Mouse (Mus musculus) gastrocnemius, postnatal 14 days (tissue): ENCODE results near the gene Sptbn2. TPM values are rescaled to one million over a fixed set of nuclear protein-coding genes. Genes with fewer than 3 reads are reported as not detected.
A peak's percentile ranks its signal among the peaks of the same experiment; 100 is the strongest.

ENCODE experiments used
- DNase-seq: peaks from one replicate; pipeline ENCODE4 v3.0.0; 2021; ENCODE audit warnings: mixed read lengths
- intact Hi-C: fragments of 180-260 bp; cut with DNase I; formaldehyde crosslinking; loops from one replicate; pipeline ENCODE4 v1.15.1; 2025; ENCODE audit warnings: low total_unique reads
- total RNA-seq, 2 experiments: library from RNA; stranded (reverse); gene quantifications; 2 replicates each; pipeline ENCODE4 v1.2.3; 2021

The Sptbn2 gene
- total RNA-seq, 2 experiments from 2014 or later = 0.23 to 0.40 TPM

DNA sequence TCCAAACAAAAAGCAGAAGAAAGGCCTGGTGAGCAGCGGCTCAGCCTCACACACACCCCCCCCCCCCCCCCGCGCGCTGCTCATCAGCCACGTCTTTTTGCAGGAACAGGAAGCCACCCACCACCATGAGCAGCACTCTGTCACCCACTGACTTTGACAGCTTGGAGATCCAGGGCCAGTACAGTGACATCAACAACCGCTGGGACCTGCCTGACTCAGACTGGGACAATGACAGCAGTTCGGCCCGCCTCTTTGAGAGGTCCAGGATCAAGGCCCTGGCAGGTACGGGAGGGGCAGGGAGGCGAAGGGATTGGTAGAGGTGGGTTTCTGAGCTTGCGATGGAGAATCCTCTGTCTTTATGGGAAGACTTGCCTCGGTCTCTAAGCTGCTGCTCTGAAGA is 7.7 kb downstream of the Sptbn2 start:
- intact Hi-C loops = loop anchor here (10.0 kb wide), 1 partner anchor 64 kb away; no protein-coding TSS in a partner anchor
- DNase-seq = no peak

- intact Hi-C loops = loop anchor here (10.0 kb wide), 1 partner anchor 65 kb away; no protein-coding TSS in a partner anchor
- no peak for DNase-seq
Measured at GRCm38 (mm10) chr19:4719351-4719764, 8.4 kb downstream of the Sptbn2 start.

- intact Hi-C loops = no loop called here
- DNase-seq = no peak
Measured at GRCm38 (mm10) chr19:4720112-4720511, 9.1 kb downstream of the Sptbn2 start.

DNA sequence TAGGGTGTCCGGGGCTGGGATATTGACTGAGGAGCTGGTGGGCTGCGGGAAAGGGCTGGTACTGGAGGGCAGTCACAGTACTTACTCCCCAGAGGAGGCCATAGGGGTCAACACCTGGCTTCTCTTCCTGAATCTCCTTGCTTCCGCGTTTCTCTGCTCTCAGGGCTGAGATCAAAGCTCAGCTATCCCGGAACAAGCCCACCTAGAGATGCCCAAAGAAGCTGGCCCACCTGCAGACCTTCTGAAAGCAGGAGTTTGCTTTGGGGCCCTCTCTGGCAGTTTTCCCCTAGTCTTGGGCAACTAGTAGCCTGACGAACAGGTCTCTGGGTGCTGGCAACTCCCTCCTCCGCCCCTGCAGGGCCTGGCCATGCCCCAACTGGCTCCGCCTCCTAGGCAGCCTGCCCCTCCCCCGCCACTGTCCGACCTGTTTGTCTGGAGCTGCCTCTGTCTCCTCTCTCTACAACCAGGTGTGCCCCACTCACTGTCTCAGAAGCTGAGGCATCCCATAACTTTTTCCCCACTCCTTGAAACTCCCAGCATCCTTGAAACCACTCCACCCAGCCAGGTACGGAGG is 9.8 kb downstream of the Sptbn2 start:
- intact Hi-C loops = no loop called here

DNA sequence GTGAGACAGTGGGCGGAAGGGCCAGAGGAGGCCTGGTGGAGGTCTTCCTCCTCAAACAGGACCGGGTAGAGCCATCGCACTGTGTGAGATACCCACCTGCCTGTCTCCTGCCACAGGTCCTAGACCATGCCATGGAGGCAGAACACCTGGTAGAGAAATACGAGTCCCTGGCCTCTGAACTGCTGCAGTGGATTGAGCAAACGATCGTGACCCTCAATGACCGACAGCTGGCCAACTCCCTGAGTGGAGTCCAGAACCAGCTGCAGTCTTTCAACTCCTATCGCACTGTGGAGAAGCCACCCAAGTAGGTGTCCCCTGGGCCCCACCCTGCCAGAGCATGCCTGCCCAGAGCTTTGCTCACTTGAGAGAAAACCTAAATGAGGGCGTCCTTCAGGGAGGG is 18.2 kb downstream of the Sptbn2 start:
- intact Hi-C loops = no loop called here
- DNase-seq = no peak

More for the DNA sequence above, 9.8 kb downstream of the Sptbn2 start:
- no peak for DNase-seq

DNA sequence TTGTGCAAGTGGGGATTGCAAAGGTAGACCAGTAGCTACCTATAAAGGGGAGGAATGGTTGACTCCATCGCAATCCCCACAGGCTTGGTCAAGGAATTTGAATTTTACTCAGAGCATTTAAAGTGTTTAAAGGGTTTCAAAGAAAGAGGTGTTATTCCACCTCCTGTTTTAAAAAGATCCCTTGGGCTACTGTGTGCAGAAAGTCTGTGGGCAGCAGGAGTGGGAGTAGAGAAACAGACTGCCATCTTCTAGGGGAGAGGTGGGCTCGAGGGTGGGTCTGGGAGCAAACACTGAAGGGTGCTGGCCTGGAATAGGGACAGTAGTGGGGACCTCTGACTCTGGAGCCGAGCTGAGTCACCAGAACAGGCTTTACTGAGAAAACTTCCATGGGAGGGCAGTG is 22.1 kb downstream of the Sptbn2 start:
- DNase-seq = no peak
- intact Hi-C loops = no loop called here

- DNase-seq = no peak
- intact Hi-C loops = loop anchor here (5.0 kb wide), 1 partner anchor 419 kb away; no protein-coding TSS in a partner anchor
Measured at GRCm38 (mm10) chr19:4737866-4738265, 26.9 kb downstream of the Sptbn2 start.

DNA sequence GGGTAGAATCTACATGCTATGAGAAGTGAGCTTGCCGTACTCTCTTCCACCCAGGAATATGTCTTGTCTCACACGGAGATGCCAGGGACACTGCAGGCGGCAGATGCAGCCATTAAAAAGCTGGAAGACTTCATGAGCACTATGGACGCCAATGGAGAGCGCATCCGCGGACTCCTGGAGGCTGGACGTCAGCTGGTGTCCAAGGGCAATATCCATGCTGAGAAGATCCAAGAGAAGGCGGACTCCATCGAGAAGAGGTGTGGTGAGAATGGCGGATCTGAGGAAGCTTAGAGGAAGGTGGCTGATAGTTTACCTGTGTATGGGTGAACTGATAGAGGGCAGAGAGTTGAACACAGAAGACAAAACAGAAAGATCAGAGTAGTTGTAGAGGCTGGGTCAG is 28.1 kb downstream of the Sptbn2 start:
- intact Hi-C loops = loop anchor here (5.0 kb wide), 1 partner anchor 418 kb away; no protein-coding TSS in a partner anchor
- no peak for DNase-seq

GRCm38 (mm10) chr19:4739762-4740161 is 28.8 kb downstream of the Sptbn2 start:
- no peak for DNase-seq
- intact Hi-C loops = loop anchor here (5.0 kb wide), 3 partner anchors 112 to 418 kb away; partner anchors contain the start of genes 2010003K11Rik and Rce1

- intact Hi-C loops = loop anchor here (5.0 kb wide), 2 partner anchors 114 to 244 kb away; partner anchors contain the start of genes 2010003K11Rik and Rce1
- DNase-seq = no peak
Measured at GRCm38 (mm10) chr19:4741482-4741881, 30.5 kb downstream of the Sptbn2 start.

DNA sequence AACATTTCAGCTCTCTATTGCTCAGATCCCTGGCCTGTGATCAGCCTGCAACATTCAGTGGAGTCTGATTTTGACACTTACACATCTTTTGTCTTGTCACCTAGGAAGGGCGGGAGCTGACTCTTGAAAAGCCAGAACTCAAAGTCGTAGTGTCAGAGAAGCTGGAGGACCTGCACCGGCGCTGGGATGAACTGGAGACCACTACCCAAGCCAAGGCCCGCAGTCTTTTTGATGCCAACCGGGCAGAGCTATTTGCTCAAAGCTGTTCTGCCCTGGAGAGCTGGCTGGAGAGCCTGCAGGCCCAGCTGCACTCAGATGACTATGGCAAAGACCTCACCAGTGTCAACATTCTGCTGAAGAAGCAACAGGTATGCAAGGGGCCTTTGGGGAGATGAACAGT is 31.3 kb downstream of the Sptbn2 start:
- intact Hi-C loops = loop anchor here (5.0 kb wide), 2 partner anchors 115 to 245 kb away; partner anchors contain the start of genes 2010003K11Rik and Rce1
- no peak for DNase-seq

DNA sequence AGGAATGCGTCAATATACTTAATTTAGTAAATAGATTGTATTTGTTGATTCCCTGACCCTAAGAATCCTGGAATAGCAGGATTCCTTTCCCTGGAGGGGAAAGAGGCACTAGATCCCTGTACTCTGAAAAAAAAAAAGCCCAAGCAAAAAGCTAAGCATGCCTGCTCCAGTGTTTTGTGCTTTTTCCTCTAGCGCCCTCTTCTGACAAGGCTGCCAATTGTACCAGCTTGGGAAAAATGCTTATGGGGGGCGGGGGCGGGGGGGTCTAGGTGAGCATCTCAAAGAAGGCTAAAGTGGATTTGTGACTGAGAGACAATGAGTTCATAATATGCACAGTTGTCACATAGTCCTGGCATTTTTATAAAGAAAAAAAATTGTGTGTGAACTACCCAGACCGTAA is 32.6 kb downstream of the Sptbn2 start:
- intact Hi-C loops = loop anchor here (5.0 kb wide), 2 partner anchors 116 to 246 kb away; partner anchors contain the start of genes 2010003K11Rik and Rce1
- no peak for DNase-seq

- intact Hi-C loops = loop anchor here (5.0 kb wide), 2 partner anchors 117 to 247 kb away; partner anchors contain the start of genes 2010003K11Rik and Rce1
- DNase-seq = no peak
Measured at GRCm38 (mm10) chr19:4744026-4744425, 33.1 kb downstream of the Sptbn2 start.

DNA sequence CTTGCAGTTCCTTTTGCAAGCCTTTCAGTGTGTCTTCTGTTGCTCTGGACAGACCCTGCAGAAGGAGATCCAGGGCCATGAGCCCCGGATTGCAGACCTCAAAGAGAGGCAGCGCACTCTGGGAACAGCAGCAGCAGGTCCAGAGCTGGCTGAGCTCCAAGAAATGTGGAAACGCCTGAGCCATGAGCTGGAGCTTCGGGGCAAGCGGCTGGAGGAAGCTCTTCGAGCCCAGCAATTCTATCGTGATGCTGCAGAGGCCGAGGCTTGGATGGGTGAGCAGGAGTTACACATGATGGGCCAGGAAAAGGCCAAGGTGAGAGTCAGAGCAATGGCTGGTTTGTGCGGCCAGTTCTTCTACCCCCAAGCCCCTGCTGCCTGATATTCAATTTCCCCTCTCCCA is 34.1 kb downstream of the Sptbn2 start:
- DNase-seq = no peak
- intact Hi-C loops = no loop called here

- intact Hi-C loops = no loop called here
- no peak for DNase-seq
Measured at GRCm38 (mm10) chr19:4745681-4746080, 34.7 kb downstream of the Sptbn2 start.

DNA sequence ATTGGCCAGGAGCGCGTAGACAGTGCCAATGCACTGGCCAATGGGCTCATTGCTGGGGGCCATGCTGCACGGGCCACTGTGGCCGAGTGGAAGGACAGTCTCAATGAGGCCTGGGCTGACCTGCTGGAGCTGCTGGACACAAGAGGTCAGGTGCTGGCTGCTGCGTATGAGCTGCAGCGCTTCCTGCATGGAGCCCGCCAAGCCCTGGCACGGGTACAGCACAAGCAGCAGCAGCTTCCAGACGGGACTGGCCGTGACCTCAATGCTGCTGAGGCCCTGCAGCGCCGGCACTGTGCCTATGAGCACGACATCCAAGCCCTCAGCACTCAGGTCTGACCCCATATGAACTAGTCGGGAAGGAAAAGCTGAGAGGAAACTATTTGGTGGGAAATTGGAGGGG is 35.6 kb downstream of the Sptbn2 start:
- DNase-seq = peak; percentile 73
- intact Hi-C loops = no loop called here

DNA sequence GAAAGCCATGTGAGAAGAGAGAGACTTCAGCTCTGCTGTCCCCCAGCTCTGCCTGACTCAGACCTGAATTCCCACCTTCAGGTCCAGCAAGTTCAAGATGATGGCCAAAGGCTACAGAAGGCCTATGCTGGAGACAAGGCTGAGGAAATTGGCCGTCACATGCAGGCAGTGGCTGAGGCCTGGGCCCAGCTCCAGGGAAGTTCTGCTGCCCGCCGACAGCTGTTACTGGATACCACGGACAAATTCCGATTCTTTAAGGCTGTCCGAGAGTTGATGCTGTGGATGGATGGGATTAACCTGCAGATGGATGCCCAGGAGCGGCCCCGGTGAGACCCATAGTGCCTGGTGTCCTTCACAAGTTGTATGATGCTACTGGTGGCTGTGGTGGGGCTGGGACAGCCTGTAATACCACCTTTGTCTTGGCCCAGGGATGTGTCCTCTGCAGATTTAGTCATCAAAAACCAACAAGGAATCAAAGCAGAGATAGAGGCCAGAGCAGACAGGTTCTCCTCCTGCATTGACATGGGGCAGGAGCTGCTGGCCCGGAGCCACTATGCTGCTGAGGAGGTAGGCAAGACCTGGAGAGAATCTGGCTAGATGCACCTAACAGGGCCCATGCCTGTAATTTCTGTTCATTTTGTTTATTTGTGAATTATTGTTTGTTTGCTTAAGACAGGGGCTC is 36.8 kb downstream of the Sptbn2 start:
- peak; percentile 28 for DNase-seq
- intact Hi-C loops = no loop called here

DNA sequence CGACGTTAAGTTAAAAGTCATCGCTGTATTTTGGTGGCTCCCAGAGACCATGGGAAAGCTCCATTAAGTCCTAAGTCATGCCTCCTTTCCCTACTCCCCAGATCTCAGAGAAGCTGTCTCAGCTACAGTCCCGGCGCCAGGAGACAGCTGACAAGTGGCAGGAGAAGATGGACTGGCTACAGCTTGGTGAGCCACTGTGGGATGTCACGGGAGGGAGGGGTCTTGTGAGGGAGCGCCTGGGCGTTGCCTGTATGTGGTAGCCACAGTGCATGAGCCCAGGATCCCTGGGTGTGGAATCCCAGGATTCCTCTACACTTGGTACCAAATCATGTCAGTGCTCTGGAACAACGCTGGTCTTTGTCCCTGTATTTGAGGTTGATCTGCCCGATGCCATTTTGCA is 37.5 kb downstream of the Sptbn2 start:
- DNase-seq = no peak
- intact Hi-C loops = no loop called here

- DNase-seq = no peak
- intact Hi-C loops = loop anchor here (10.0 kb wide), 1 partner anchor 235 kb away; no protein-coding TSS in a partner anchor
Measured at GRCm38 (mm10) chr19:4749975-4750374, 39.0 kb downstream of the Sptbn2 start.

- intact Hi-C loops = loop anchor here (2.0 to 10.0 kb wide), 3 partner anchors 57 to 229 kb away; no protein-coding TSS in a partner anchor
- DNase-seq = peak; percentile 90
Measured at GRCm38 (mm10) chr19:4755565-4756192, 44.7 kb downstream of the Sptbn2 start.
